Mouse (Mus musculus) heart, adult 18-20 months (tissue): Measurements from ENCODE around the gene Adra1b. TPM values are rescaled to one million over a fixed set of nuclear protein-coding genes. Genes with fewer than 3 reads are reported as not detected.

Experiments
- DNase-seq, 2 experiments: peaks; one replicate each; pipeline ENCODE4 v3.0.0; 2021 to 2022; ENCODE audit warnings: mixed read lengths in 1 of 2
- total RNA-seq, 2 experiments: library from RNA; stranded (reverse); gene quantifications; 2 replicates each; pipeline ENCODE4 v1.2.3; 2021

Adra1b gene
- total RNA-seq, 2 experiments from 2014 or later, result 44.0 to 48.9 TPM

- DNase-seq, result no peak
Measured at GRCm38 (mm10) chr11:43728737-43729301, 172.2 kb downstream of the Adra1b start.

DNA sequence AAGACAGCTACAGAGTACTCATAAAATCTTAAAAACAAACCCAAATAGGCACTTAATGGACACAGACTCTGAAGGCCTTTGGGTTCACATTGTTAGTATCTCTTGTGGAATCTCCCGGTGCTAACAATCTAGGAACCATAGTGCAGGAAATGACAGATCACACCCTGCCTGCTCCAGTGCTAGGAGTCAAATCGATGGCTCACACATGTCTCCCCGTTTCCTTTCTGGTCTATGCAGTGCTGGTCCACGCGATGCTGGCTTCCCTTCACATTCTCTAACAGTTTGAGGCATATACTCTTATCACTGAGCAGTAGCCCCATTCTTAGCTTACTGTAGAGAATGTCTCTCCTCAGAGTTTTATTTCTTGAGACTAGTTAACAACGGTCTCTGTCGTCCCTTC is 173.2 kb downstream of the Adra1b start:
- no peak for DNase-seq

Other genes with a start within 250 kb of the Adra1b start
- 10 to 100 TPM; 14.9 to 16.4 TPM for gene Pwwp2a, start 219.2 kb downstream of the Adra1b start, total RNA-seq
- gene Ttc1, start 153.2 kb downstream of the Adra1b start, total RNA-seq, result 10 to 100 TPM; 52.1 to 59.8 TPM